In genomic region chr2:27248211-27248610, GRCm38 (mm10) we compare ENCODE assay signal across 7 mouse cellular contexts. TPM values are rescaled to one million over a fixed set of nuclear protein-coding genes. Genes with fewer than 3 reads are reported as not detected.
DNase-seq lines count a peak whose midpoint lies in the region; ATAC-seq and TF ChIP-seq lines count a peak whose summit lies in the region.

TSS of gene Sardh (minus strand) at chr2:27248337.

- H3K4me1 ChIP-seq in lung, embryonic 16.5 days (replicated peaks; ENCODE audit: control insufficient read depth, insufficient read depth, low read length), result peaks cover 21% of the 10 kb centered on the region
- peaks cover 14% of the 10 kb centered on the region for H3K4me1 ChIP-seq in small intestine, adult 2 months (ENCODE audit: control insufficient read depth, insufficient read depth, insufficient read length, low read length)

- H3K27me3 ChIP-seq in lung, embryonic 16.5 days (ENCODE audit: control insufficient read depth, insufficient read depth, low read depth, low read length), result no peaks in the 10 kb centered on the region
- no peaks in the 10 kb centered on the region for H3K27me3 ChIP-seq in small intestine, adult 2 months (ENCODE audit: control insufficient read depth, insufficient read depth, low read length)

- ATAC-seq in lung, embryonic 16.5 days (ENCODE audit: low read depth), result no peak

- H3K27ac ChIP-seq in lung, embryonic 16.5 days (ENCODE audit: low read length), result peak within 1 kb of the TSS; percentile 89
- peak within 1 kb of the TSS; percentile 65 for H3K27ac ChIP-seq in small intestine, adult 2 months (ENCODE audit: insufficient read depth, low read depth, low read length)

- no peak for DNase-seq in lung, postnatal 36 days
- no peak for DNase-seq in heart, postnatal 10 days
- DNase-seq in kidney, postnatal 10 days, result peak; percentile 65
- DNase-seq in right cerebral cortex, postnatal 36 days (ENCODE audit: low spot score in 2 of 2), result no peak
- DNase-seq in left cerebral cortex, postnatal 25 days (ENCODE audit: low spot score in 2 of 2), result no peak

- H3K36me3 ChIP-seq in lung, embryonic 16.5 days (ENCODE audit: control insufficient read depth, insufficient read depth, low read length), result 0 out of 2 replicates have a peak, but pooled peaks cover 2% of the 10 kb centered on the region
- no peaks in the 10 kb centered on the region for H3K36me3 ChIP-seq in small intestine, adult 2 months (ENCODE audit: control insufficient read depth, insufficient read depth, low read length)

- 80% methylated on average over 2 of the region's 2 CpGs for WGBS in lung, embryonic 16.5 days
- 55% methylated on average over 2 of the region's 2 CpGs for WGBS in small intestine, adult 2 months

- intact Hi-C loops in heart, postnatal 10 days (cut with DNase I), result no loop called here
- intact Hi-C loops in left cerebral cortex, postnatal 25 days (cut with DNase I), result no loop called here

- H3K9me3 ChIP-seq in lung, embryonic 16.5 days (ENCODE audit: control insufficient read depth, low read length), result no peaks in the 10 kb centered on the region

- no peak within 1 kb of the TSS for H3K4me3 ChIP-seq in lung, embryonic 16.5 days (ENCODE audit: low read length)
- peak within 1 kb of the TSS; percentile 5; the same call in 1 of the 2 replicates for H3K4me3 ChIP-seq in small intestine, adult 2 months (ENCODE audit: low read depth, low read length)

- H3K9ac ChIP-seq in lung, embryonic 16.5 days (ENCODE audit: low read length), result peak within 1 kb of the TSS; percentile 37; the same call in 1 of the 2 replicates

- peak within 1 kb of the TSS; percentile 57 for H3K4me2 ChIP-seq in lung, embryonic 16.5 days (ENCODE audit: low read depth, low read length)

- no peak for TF ChIP-seq POLR2A in small intestine, adult 2 months (IDR thresholded peaks at IDR 0.05; ENCODE audit: low read depth, low read length)

- no peak for TF ChIP-seq CTCF in small intestine, adult 2 months (IDR thresholded peaks at IDR 0.05; ENCODE audit: extremely low read depth, insufficient read length, insufficient replicate concordance, low read depth, low read length)

RNA-seq across cellular contexts. Expression of gene Sardh, which starts in this region (rescaled TPM):
- polyA plus RNA-seq in lung, embryonic 16.5 days (2015; fragmentation: Nextera tagmentation; extraction: Ambion mirVana), result 24.3 and 32.0 TPM in 2 replicates
- 10 to 100 TPM; 18.4 to 19.3 TPM for total RNA-seq in heart, postnatal 10 days (2021)
- 9.3 and 13.1 TPM in 2 replicates for polyA plus RNA-seq in small intestine, adult 2 months (2012; rRNA removed)
- total RNA-seq in left cerebral cortex, postnatal 25 days (2021), result 10 to 100 TPM in 1 of 2 experiments, 1 to 10 TPM in 1; 9.1 to 11.7 TPM
